Mouse (Mus musculus) forebrain, embryonic 13.5 days (tissue): ENCODE data around the gene Cmklr1. TPM values are rescaled to one million over a fixed set of nuclear protein-coding genes. Genes with fewer than 3 reads are reported as not detected.

ENCODE experiments used
- ATAC-seq: fragments of 200-750 bp; cut with Nextera tagmentation; 2 replicates; pipeline ENCODE4 v1.8.0; 2017
- H3K27ac ChIP-seq: fragments of 300-500 bp; sonication (generic); 2 replicates; pipeline ENCODE4 v1.5.1; 2015; ENCODE audit warnings: inconsistent platforms, mild to moderate bottlenecking, moderate library complexity
- H3K27me3 ChIP-seq: fragments of 300-500 bp; sonication (generic); 2 replicates; pipeline ENCODE4 v1.6.1; 2015; ENCODE audit warnings: mild to moderate bottlenecking, inconsistent platforms
- H3K36me3 ChIP-seq: fragments of 300-500 bp; sonication (generic); 2 replicates; pipeline ENCODE4 v1.6.1; 2015; ENCODE audit warnings: mild to moderate bottlenecking, inconsistent platforms; ENCODE audit not compliant: poor library complexity, severe bottlenecking
- H3K4me1 ChIP-seq: fragments of 300-500 bp; sonication (generic); 2 replicates; pipeline ENCODE4 v1.6.1; 2015; ENCODE audit warnings: inconsistent platforms
- H3K4me2 ChIP-seq: fragments of 300-500 bp; sonication (generic); 2 replicates; pipeline ENCODE4 v1.6.1; 2015; ENCODE audit warnings: inconsistent platforms, mild to moderate bottlenecking, moderate library complexity
- H3K4me3 ChIP-seq: fragments of 300-500 bp; sonication (generic); 2 replicates; pipeline ENCODE4 v1.5.1; 2015; ENCODE audit warnings: mild to moderate bottlenecking, inconsistent platforms
- H3K9ac ChIP-seq: fragments of 300-500 bp; sonication (generic); 2 replicates; pipeline ENCODE4 v1.6.1; 2015; ENCODE audit warnings: mild to moderate bottlenecking, inconsistent platforms
- H3K9me3 ChIP-seq: fragments of 300-500 bp; sonication (generic); replicated peaks from 2 replicates; pipeline ENCODE4 v1.6.1; 2016; ENCODE audit warnings: inconsistent platforms
- WGBS: fragments of 180-500 bp; shearing (Covaris S2); methylation state at CpG from one replicate; pipeline ENCODE4 v1.1.7; 2015; 5-methylcytosine and 5-hydroxymethylcytosine counted together
- polyA plus RNA-seq: library from polyadenylated mRNA; unstranded; fragments of >200 nt; fragmentation: Nextera tagmentation; extraction: Ambion mirVana; gene quantifications from 2 replicates; pipeline ENCODE4 v1.2.1, GENCODE M21; 2015

The Cmklr1 gene
- polyA plus RNA-seq, 1 experiment from 2014 or later: 1.3 TPM

- Histone ChIP-seq H3K4me2 (no peak overlapping the region), H3K27me3 (no peaks in the 10 kb centered on the region), H3K4me1 (no peaks in the 10 kb centered on the region), H3K4me3 (no peak overlapping the region), H3K9ac (no peak overlapping the region), H3K27ac (no peak overlapping the region), H3K9me3 (no peaks in the 10 kb centered on the region), H3K36me3 (no peaks in the 10 kb centered on the region)
- WGBS: 75% methylated on average over 10 of the region's 10 CpGs
- no peak for ATAC-seq
These were observed 28.7 kb upstream of the Cmklr1 start for GRCm38 (mm10) chr5:113678743-113679452.

- H3K4me2 ChIP-seq: no peak overlapping the region
- no peaks in the 10 kb centered on the region for H3K36me3 ChIP-seq
- no peak overlapping the region for H3K4me3 ChIP-seq
- WGBS: 74% methylated on average over 6 of the region's 7 CpGs
- no peak for ATAC-seq
- H3K9me3 ChIP-seq: no peaks in the 10 kb centered on the region
- H3K27ac ChIP-seq: no peak overlapping the region
- H3K4me1 ChIP-seq: no peaks in the 10 kb centered on the region
- H3K9ac ChIP-seq: no peak overlapping the region
- H3K27me3 ChIP-seq: no peaks in the 10 kb centered on the region
These were observed 27.3 kb upstream of the Cmklr1 start for GRCm38 (mm10) chr5:113677541-113677940.

GRCm38 (mm10) chr5:113674851-113675250 lies 24.6 kb upstream of the Cmklr1 start:
- no peak overlapping the region for H3K4me2 ChIP-seq
- no peak for ATAC-seq
- WGBS: 89% methylated on average over 7 of the region's 7 CpGs
- no peaks in the 10 kb centered on the region for H3K36me3 ChIP-seq
- no peaks in the 10 kb centered on the region for H3K9me3 ChIP-seq
- H3K9ac ChIP-seq: no peak overlapping the region
- no peaks in the 10 kb centered on the region for H3K27me3 ChIP-seq
- H3K4me1 ChIP-seq: no peaks in the 10 kb centered on the region
- no peak overlapping the region for H3K4me3 ChIP-seq
- H3K27ac ChIP-seq: no peak overlapping the region

- Histone ChIP-seq H3K27ac (no peak overlapping the region), H3K9ac (no peak overlapping the region), H3K4me2 (no peak overlapping the region), H3K4me3 (no peak overlapping the region), H3K36me3 (no peaks in the 10 kb centered on the region), H3K4me1 (no peaks in the 10 kb centered on the region), H3K9me3 (peaks cover 7% of the 10 kb centered on the region; the same call in 1 of the 2 replicates), H3K27me3 (no peaks in the 10 kb centered on the region)
- 91% methylated on average over 7 of the region's 7 CpGs for WGBS
- no peak for ATAC-seq
These were observed 22.2 kb upstream of the Cmklr1 start for GRCm38 (mm10) chr5:113672456-113672855.

GRCm38 (mm10) chr5:113670597-113670996 lies 20.4 kb upstream of the Cmklr1 start:
- Histone ChIP-seq H3K4me2 (no peak overlapping the region), H3K4me3 (no peak overlapping the region)
- 83% methylated on average over 6 of the region's 6 CpGs for WGBS

GRCm38 (mm10) chr5:113670110-113670509 lies 19.9 kb upstream of the Cmklr1 start:
- Histone ChIP-seq H3K4me2 (no peak overlapping the region), H3K9me3 (peaks cover 7% of the 10 kb centered on the region; the same call in 1 of the 2 replicates), H3K4me1 (no peaks in the 10 kb centered on the region), H3K27me3 (no peaks in the 10 kb centered on the region), H3K36me3 (no peaks in the 10 kb centered on the region), H3K9ac (no peak overlapping the region), H3K27ac (no peak overlapping the region), H3K4me3 (no peak overlapping the region)
- 66% methylated on average over 3 of the region's 3 CpGs for WGBS
- ATAC-seq: no peak

More at GRCm38 (mm10) chr5:113670597-113670996, 20.4 kb upstream of the Cmklr1 start:
- Histone ChIP-seq H3K27ac (no peak overlapping the region), H3K9ac (no peak overlapping the region), H3K36me3 (no peaks in the 10 kb centered on the region), H3K4me1 (no peaks in the 10 kb centered on the region), H3K9me3 (peaks cover 7% of the 10 kb centered on the region; the same call in 1 of the 2 replicates), H3K27me3 (no peaks in the 10 kb centered on the region)
- ATAC-seq: no peak

- no peak for ATAC-seq
- Histone ChIP-seq H3K4me1 (no peaks in the 10 kb centered on the region), H3K9ac (no peak overlapping the region), H3K27me3 (no peaks in the 10 kb centered on the region), H3K27ac (no peak overlapping the region), H3K36me3 (no peaks in the 10 kb centered on the region), H3K4me3 (no peak overlapping the region), H3K9me3 (peaks cover 7% of the 10 kb centered on the region), H3K4me2 (no peak overlapping the region)
- 76% methylated on average over 12 of the region's 12 CpGs for WGBS
These were observed 14.5 kb upstream of the Cmklr1 start for GRCm38 (mm10) chr5:113664629-113665195.

GRCm38 (mm10) chr5:113664127-113664526 lies 13.9 kb upstream of the Cmklr1 start:
- peaks cover 7% of the 10 kb centered on the region for H3K9me3 ChIP-seq
- no peak overlapping the region for H3K4me3 ChIP-seq
- no peak overlapping the region for H3K4me2 ChIP-seq
- no peak for ATAC-seq
- H3K4me1 ChIP-seq: no peaks in the 10 kb centered on the region
- WGBS: 95% methylated on average over 6 of the region's 6 CpGs
- H3K27ac ChIP-seq: no peak overlapping the region
- H3K36me3 ChIP-seq: no peaks in the 10 kb centered on the region
- H3K27me3 ChIP-seq: no peaks in the 10 kb centered on the region
- H3K9ac ChIP-seq: no peak overlapping the region

- 84% methylated on average over 10 of the region's 10 CpGs for WGBS
- H3K27me3 ChIP-seq: no peaks in the 10 kb centered on the region
- no peak overlapping the region for H3K4me3 ChIP-seq
- H3K4me1 ChIP-seq: no peaks in the 10 kb centered on the region
- H3K9ac ChIP-seq: no peak overlapping the region
- H3K27ac ChIP-seq: no peak overlapping the region
- H3K9me3 ChIP-seq: no peaks in the 10 kb centered on the region; the same call in 1 of the 2 replicates
- H3K4me2 ChIP-seq: no peak overlapping the region
- no peaks in the 10 kb centered on the region for H3K36me3 ChIP-seq
- ATAC-seq: no peak
These were observed 10.6 kb upstream of the Cmklr1 start for GRCm38 (mm10) chr5:113660872-113661271.

GRCm38 (mm10) chr5:113654821-113655220 lies 4.6 kb upstream of the Cmklr1 start:
- H3K27me3 ChIP-seq: peaks cover 11% of the 10 kb centered on the region
- no peak overlapping the region for H3K9ac ChIP-seq
- H3K27ac ChIP-seq: no peak overlapping the region
- H3K9me3 ChIP-seq: no peaks in the 10 kb centered on the region; the same call in 1 of the 2 replicates
- 79% methylated on average over 12 of the region's 12 CpGs for WGBS
- H3K4me2 ChIP-seq: no peak overlapping the region
- no peak for ATAC-seq
- H3K4me3 ChIP-seq: no peak overlapping the region
- peaks cover 6% of the 10 kb centered on the region; the same call in 1 of the 2 replicates for H3K4me1 ChIP-seq
- H3K36me3 ChIP-seq: no peaks in the 10 kb centered on the region

- no peak overlapping the region for H3K4me2 ChIP-seq
- no peaks in the 10 kb centered on the region for H3K9me3 ChIP-seq
- ATAC-seq: no peak
- peaks cover 16% of the 10 kb centered on the region for H3K27me3 ChIP-seq
- 86% methylated on average over 11 of the region's 11 CpGs for WGBS
- H3K4me3 ChIP-seq: no peak overlapping the region
- no peaks in the 10 kb centered on the region for H3K36me3 ChIP-seq
- peaks cover 6% of the 10 kb centered on the region; the same call in 1 of the 2 replicates for H3K4me1 ChIP-seq
- no peak overlapping the region for H3K27ac ChIP-seq
- no peak overlapping the region for H3K9ac ChIP-seq
These were observed 4.0 kb upstream of the Cmklr1 start for GRCm38 (mm10) chr5:113654206-113654605.

GRCm38 (mm10) chr5:113652215-113652614 lies 2.0 kb upstream of the Cmklr1 start:
- WGBS: 34% methylated on average over 5 of the region's 5 CpGs

More at GRCm38 (mm10) chr5:113652215-113652614, 2.0 kb upstream of the Cmklr1 start:
- Histone ChIP-seq H3K4me2 (no peak overlapping the region), H3K4me3 (no peak overlapping the region), H3K4me1 (peaks cover 6% of the 10 kb centered on the region; the same call in 1 of the 2 replicates), H3K36me3 (no peaks in the 10 kb centered on the region), H3K9ac (no peak overlapping the region), H3K27me3 (peaks cover 20% of the 10 kb centered on the region), H3K9me3 (no peaks in the 10 kb centered on the region), H3K27ac (no peak overlapping the region)
- no peak for ATAC-seq
